Comparison of ENCODE assay signal across 31 mouse cellular contexts in genomic region chr15:103472265-103472664, GRCm38 (mm10). TPM values are rescaled to one million over a fixed set of nuclear protein-coding genes. Genes with fewer than 3 reads are reported as not detected.
"Had no signal": no experiment of that assay in that cellular context is flagged by ENCODE, and none has a peak within 500 bp of the region (broad histone marks: within the 10 kb centered on the region; RNA-seq: fewer than 3 reads in every experiment).

No protein-coding gene starts in this region.

- H3K36me3 ChIP-seq: heart, embryonic 13.5 days; heart, embryonic 15.5 days; hindbrain, embryonic 13.5 days; hindbrain, embryonic 15.5 days; intestine, embryonic 15.5 days; limb, embryonic 10.5 days; limb, embryonic 12.5 days; liver, embryonic 13.5 days; liver, embryonic 15.5 days had no signal

- H3K4me3 ChIP-seq: heart, embryonic 13.5 days; heart, embryonic 15.5 days; hindbrain, embryonic 13.5 days; hindbrain, embryonic 15.5 days; intestine, embryonic 15.5 days; layer of hippocampus, adult 2 months; left cerebral cortex, adult 2 months; limb, embryonic 10.5 days; limb, embryonic 12.5 days; liver, embryonic 13.5 days; liver, embryonic 15.5 days had no signal

- H3K4me1 ChIP-seq: heart, embryonic 15.5 days; hindbrain, embryonic 13.5 days; hindbrain, embryonic 15.5 days; intestine, embryonic 15.5 days; limb, embryonic 10.5 days; limb, embryonic 12.5 days; liver, embryonic 13.5 days; liver, embryonic 15.5 days had no signal

- H3K4me2 ChIP-seq: heart, embryonic 11.5 days; heart, embryonic 13.5 days; heart, embryonic 15.5 days; hindbrain, embryonic 13.5 days; hindbrain, embryonic 15.5 days; intestine, embryonic 15.5 days; limb, embryonic 12.5 days; liver, embryonic 11.5 days; liver, embryonic 13.5 days; liver, embryonic 15.5 days had no signal

- H3K9me3 ChIP-seq: heart, embryonic 13.5 days; heart, embryonic 15.5 days; hindbrain, embryonic 13.5 days; hindbrain, embryonic 15.5 days; intestine, embryonic 15.5 days; limb, embryonic 10.5 days; limb, embryonic 12.5 days; liver, embryonic 13.5 days; liver, embryonic 15.5 days had no signal

- H3K27ac ChIP-seq: heart, embryonic 13.5 days; heart, embryonic 15.5 days; hindbrain, embryonic 13.5 days; hindbrain, embryonic 15.5 days; intestine, embryonic 15.5 days; layer of hippocampus, adult 2 months; limb, embryonic 10.5 days; limb, embryonic 12.5 days; liver, embryonic 13.5 days; liver, embryonic 15.5 days had no signal

- ATAC-seq: inflammation-experienced regulatory T-cells, adult 6 months; intestine, embryonic 15.5 days; intestine, postnatal 0 days had no signal

- H3K9ac ChIP-seq: heart, embryonic 13.5 days; heart, embryonic 15.5 days; hindbrain, embryonic 13.5 days; hindbrain, embryonic 15.5 days; intestine, embryonic 15.5 days; limb, embryonic 12.5 days; liver, embryonic 13.5 days; liver, embryonic 15.5 days had no signal

- DNase-seq: gastrocnemius, postnatal 14 days; gastrocnemius, postnatal 36 days; heart, adult 18-20 months; heart, postnatal 14 days; heart, postnatal 36 days; kidney, adult 18-20 months; kidney, adult 8-10 months; kidney, postnatal 10 days; kidney, postnatal 25 days; kidney, postnatal 4 days; liver; liver, embryonic 13.5 days had no signal

- H3K27me3 ChIP-seq: heart, embryonic 13.5 days; heart, embryonic 15.5 days; hindbrain, embryonic 13.5 days; hindbrain, embryonic 15.5 days; intestine, embryonic 15.5 days; limb, embryonic 12.5 days; liver, embryonic 13.5 days; liver, embryonic 15.5 days had no signal

RNA-seq across cellular contexts. Expression of gene Gtsf2, which starts 24.0 kb away (rescaled TPM):
- polyA plus RNA-seq: heart, embryonic 11.5 days; heart, embryonic 13.5 days; heart, embryonic 15.5 days; heart, postnatal 0 days; hindbrain, embryonic 11.5 days; hindbrain, embryonic 13.5 days; inflammation-experienced regulatory T-cells, adult 6 months; intestine, embryonic 15.5 days; intestine, postnatal 0 days; kidney, embryonic 14.5 days; kidney, embryonic 16.5 days; limb, embryonic 10.5 days; limb, embryonic 12.5 days; limb, embryonic 14.5 days; liver, embryonic 11.5 days; liver, embryonic 13.5 days; liver, embryonic 15.5 days had no signal

RNA-seq across cellular contexts. Expression of gene Gtsf1, which starts 42.0 kb away (rescaled TPM):
- polyA plus RNA-seq: hindbrain, embryonic 11.5 days; hindbrain, embryonic 13.5 days; hindbrain, embryonic 15.5 days; intestine, embryonic 15.5 days; kidney, embryonic 14.5 days; limb, embryonic 10.5 days; limb, embryonic 12.5 days; liver, embryonic 11.5 days; liver, embryonic 13.5 days; liver, embryonic 15.5 days had no signal
